Mouse (Mus musculus): Measurements from ENCODE around the gene Kri1. TPM values are rescaled to one million over a fixed set of nuclear protein-coding genes. Genes with fewer than 3 reads are reported as not detected.

The Kri1 gene
- polyA plus RNA-seq, 1 experiment from 2014 or later, result 16.7 TPM

- H3K9me3 ChIP-seq (ENCODE audit: control insufficient read depth, low read length), result no peaks in the 10 kb centered on the region
- no peak overlapping the region for H3K9ac ChIP-seq (ENCODE audit: low read length)
- H3K4me2 ChIP-seq (ENCODE audit: low read depth, low read length), result no peak overlapping the region
- no peaks in the 10 kb centered on the region for H3K36me3 ChIP-seq (ENCODE audit: control insufficient read depth, insufficient read depth, low read length)
- H3K4me3 ChIP-seq (ENCODE audit: low read length), result no peak overlapping the region
- H3K4me1 ChIP-seq (replicated peaks; ENCODE audit: control insufficient read depth, insufficient read depth, low read length), result peaks cover 18% of the 10 kb centered on the region
- no peaks in the 10 kb centered on the region for H3K27me3 ChIP-seq (ENCODE audit: control insufficient read depth, insufficient read depth, low read depth, low read length)
- H3K27ac ChIP-seq (ENCODE audit: low read length), result no peak overlapping the region
- 88% methylated on average over 4 of the region's 4 CpGs for WGBS
- no peak for ATAC-seq (ENCODE audit: low read depth)
These were observed 31.7 kb upstream of the Kri1 start for GRCm38 (mm10) chr9:21319503-21319902.

- no peaks in the 10 kb centered on the region for H3K27me3 ChIP-seq (ENCODE audit: control insufficient read depth, insufficient read depth, low read depth, low read length)
- H3K4me2 ChIP-seq (ENCODE audit: low read depth, low read length), result no peak overlapping the region
- H3K9me3 ChIP-seq (ENCODE audit: control insufficient read depth, low read length), result no peaks in the 10 kb centered on the region
- H3K4me3 ChIP-seq (ENCODE audit: low read length), result no peak overlapping the region
- no peak for ATAC-seq (ENCODE audit: low read depth)
- H3K4me1 ChIP-seq (replicated peaks; ENCODE audit: control insufficient read depth, insufficient read depth, low read length), result peaks cover 18% of the 10 kb centered on the region
- no peak overlapping the region for H3K27ac ChIP-seq (ENCODE audit: low read length)
- 85% methylated on average over 6 of the region's 6 CpGs for WGBS
- no peak overlapping the region for H3K9ac ChIP-seq (ENCODE audit: low read length)
- no peaks in the 10 kb centered on the region for H3K36me3 ChIP-seq (ENCODE audit: control insufficient read depth, insufficient read depth, low read length)
These were observed 31.0 kb upstream of the Kri1 start for GRCm38 (mm10) chr9:21318792-21319191.

GRCm38 (mm10) chr9:21316696-21317095, 28.9 kb upstream of the Kri1 start:
- Histone ChIP-seq H3K27ac (ENCODE audit: low read length) (no peak overlapping the region), H3K4me2 (ENCODE audit: low read depth, low read length) (no peak overlapping the region), H3K9me3 (ENCODE audit: control insufficient read depth, low read length) (no peaks in the 10 kb centered on the region), H3K9ac (ENCODE audit: low read length) (no peak overlapping the region), H3K4me3 (ENCODE audit: low read length) (no peak overlapping the region), H3K27me3 (ENCODE audit: control insufficient read depth, insufficient read depth, low read depth, low read length) (peaks cover 10% of the 10 kb centered on the region), H3K36me3 (ENCODE audit: control insufficient read depth, insufficient read depth, low read length) (no peaks in the 10 kb centered on the region), H3K4me1 (replicated peaks; ENCODE audit: control insufficient read depth, insufficient read depth, low read length) (peaks cover 10% of the 10 kb centered on the region)
- no peak for ATAC-seq (ENCODE audit: low read depth)
- WGBS, result 66% methylated on average over 7 of the region's 7 CpGs

- H3K27ac ChIP-seq (ENCODE audit: low read length), result no peak overlapping the region
- no peak overlapping the region for H3K4me2 ChIP-seq (ENCODE audit: low read depth, low read length)
- 41% methylated on average over 5 of the region's 5 CpGs for WGBS
- no peaks in the 10 kb centered on the region for H3K36me3 ChIP-seq (ENCODE audit: control insufficient read depth, insufficient read depth, low read length)
- no peak overlapping the region for H3K9ac ChIP-seq (ENCODE audit: low read length)
- H3K4me3 ChIP-seq (ENCODE audit: low read length), result no peak overlapping the region
- no peak for ATAC-seq (ENCODE audit: low read depth)
- H3K4me1 ChIP-seq (replicated peaks; ENCODE audit: control insufficient read depth, insufficient read depth, low read length), result peaks cover 3% of the 10 kb centered on the region; the same call in 1 of the 2 replicates
- H3K27me3 ChIP-seq (ENCODE audit: control insufficient read depth, insufficient read depth, low read depth, low read length), result peaks cover 10% of the 10 kb centered on the region
- H3K9me3 ChIP-seq (ENCODE audit: control insufficient read depth, low read length), result no peaks in the 10 kb centered on the region
These were observed 27.7 kb upstream of the Kri1 start for GRCm38 (mm10) chr9:21315421-21315820.

- Histone ChIP-seq H3K4me1 (replicated peaks; ENCODE audit: control insufficient read depth, insufficient read depth, low read length) (no peaks in the 10 kb centered on the region), H3K9ac (ENCODE audit: low read length) (no peak overlapping the region), H3K9me3 (ENCODE audit: control insufficient read depth, low read length) (no peaks in the 10 kb centered on the region), H3K27ac (ENCODE audit: low read length) (no peak overlapping the region), H3K27me3 (ENCODE audit: control insufficient read depth, insufficient read depth, low read depth, low read length) (peaks cover 10% of the 10 kb centered on the region), H3K36me3 (ENCODE audit: control insufficient read depth, insufficient read depth, low read length) (no peaks in the 10 kb centered on the region), H3K4me3 (ENCODE audit: low read length) (no peak overlapping the region), H3K4me2 (ENCODE audit: low read depth, low read length) (no peak overlapping the region)
- ATAC-seq (ENCODE audit: low read depth), result no peak
- 90% methylated on average over 9 of the region's 9 CpGs for WGBS
These were observed 26.8 kb upstream of the Kri1 start for GRCm38 (mm10) chr9:21314367-21315140.

GRCm38 (mm10) chr9:21313394-21313793, 25.6 kb upstream of the Kri1 start:
- Histone ChIP-seq H3K27ac (ENCODE audit: low read length) (no peak overlapping the region), H3K4me3 (ENCODE audit: low read length) (no peak overlapping the region), H3K4me1 (replicated peaks; ENCODE audit: control insufficient read depth, insufficient read depth, low read length) (no peaks in the 10 kb centered on the region), H3K36me3 (ENCODE audit: control insufficient read depth, insufficient read depth, low read length) (no peaks in the 10 kb centered on the region), H3K9me3 (ENCODE audit: control insufficient read depth, low read length) (no peaks in the 10 kb centered on the region), H3K9ac (ENCODE audit: low read length) (no peak overlapping the region), H3K4me2 (ENCODE audit: low read depth, low read length) (no peak overlapping the region), H3K27me3 (ENCODE audit: control insufficient read depth, insufficient read depth, low read depth, low read length) (peaks cover 10% of the 10 kb centered on the region)
- 6% methylated on average over 11 of the region's 11 CpGs for WGBS
- peak; percentile 76 for ATAC-seq (ENCODE audit: low read depth)

- 5% methylated on average over 29 of the region's 35 CpGs for WGBS
- H3K27ac ChIP-seq (ENCODE audit: low read length), result no peak within 1 kb of the TSS
- peak; percentile 39; the same call in 1 of the 2 replicates for ATAC-seq (ENCODE audit: low read depth)
- peak within 1 kb of the TSS; percentile 50 for H3K4me2 ChIP-seq (ENCODE audit: low read depth, low read length)
- no peaks in the 10 kb centered on the region for H3K9me3 ChIP-seq (ENCODE audit: control insufficient read depth, low read length)
- H3K9ac ChIP-seq (ENCODE audit: low read length), result peak within 1 kb of the TSS; percentile 66
- H3K27me3 ChIP-seq (ENCODE audit: control insufficient read depth, insufficient read depth, low read depth, low read length), result peaks cover 10% of the 10 kb centered on the region
- H3K36me3 ChIP-seq (ENCODE audit: control insufficient read depth, insufficient read depth, low read length), result no peaks in the 10 kb centered on the region
- no peaks in the 10 kb centered on the region for H3K4me1 ChIP-seq (replicated peaks; ENCODE audit: control insufficient read depth, insufficient read depth, low read length)
- peak within 1 kb of the TSS; percentile 56 for H3K4me3 ChIP-seq (ENCODE audit: low read length)
These were observed 24.4 kb upstream of the Kri1 start, which contains the start of gene Ap1m2 for GRCm38 (mm10) chr9:21312134-21312533. TSS of gene Ap1m2 (minus strand) at chr9:21312337.

GRCm38 (mm10) chr9:21311695-21312094, 23.9 kb upstream of the Kri1 start:
- 0 out of 2 replicates have a peak, but pooled peaks have one; percentile 8 for ATAC-seq (ENCODE audit: low read depth)
- H3K36me3 ChIP-seq (ENCODE audit: control insufficient read depth, insufficient read depth, low read length), result no peaks in the 10 kb centered on the region
- H3K4me3 ChIP-seq (ENCODE audit: low read length), result peak overlapping the region; percentile 56
- WGBS, result 14% methylated on average over 7 of the region's 7 CpGs
- peak overlapping the region; percentile 66 for H3K9ac ChIP-seq (ENCODE audit: low read length)
- H3K4me1 ChIP-seq (replicated peaks; ENCODE audit: control insufficient read depth, insufficient read depth, low read length), result no peaks in the 10 kb centered on the region
- peaks cover 10% of the 10 kb centered on the region for H3K27me3 ChIP-seq (ENCODE audit: control insufficient read depth, insufficient read depth, low read depth, low read length)
- H3K4me2 ChIP-seq (ENCODE audit: low read depth, low read length), result peak overlapping the region; percentile 50
- no peaks in the 10 kb centered on the region for H3K9me3 ChIP-seq (ENCODE audit: control insufficient read depth, low read length)
- no peak overlapping the region for H3K27ac ChIP-seq (ENCODE audit: low read length)

GRCm38 (mm10) chr9:21309150-21309741, 21.5 kb upstream of the Kri1 start:
- H3K27ac ChIP-seq (ENCODE audit: low read length), result no peak overlapping the region
- H3K9ac ChIP-seq (ENCODE audit: low read length), result no peak overlapping the region
- no peak for ATAC-seq (ENCODE audit: low read depth)
- no peaks in the 10 kb centered on the region for H3K36me3 ChIP-seq (ENCODE audit: control insufficient read depth, insufficient read depth, low read length)
- peaks cover 10% of the 10 kb centered on the region for H3K27me3 ChIP-seq (ENCODE audit: control insufficient read depth, insufficient read depth, low read depth, low read length)
- no peak overlapping the region for H3K4me3 ChIP-seq (ENCODE audit: low read length)
- H3K9me3 ChIP-seq (ENCODE audit: control insufficient read depth, low read length), result no peaks in the 10 kb centered on the region
- H3K4me2 ChIP-seq (ENCODE audit: low read depth, low read length), result no peak overlapping the region
- 54% methylated on average over 15 of the region's 15 CpGs for WGBS
- H3K4me1 ChIP-seq (replicated peaks; ENCODE audit: control insufficient read depth, insufficient read depth, low read length), result no peaks in the 10 kb centered on the region

All from lung, embryonic 16.5 days (tissue).